Mouse (Mus musculus) lung, adult 2 months (tissue): ENCODE results near the gene Ndufb2. TPM values are rescaled to one million over a fixed set of nuclear protein-coding genes. Genes with fewer than 3 reads are reported as not detected.

Source experiments
- DNase-seq: peaks from one replicate; pipeline ENCODE4 v3.0.0; 2022
- H3K4me1 ChIP-seq: fragments of 200-500 bp; 2 replicates; pipeline ENCODE4 v1.6.1; 2011; ENCODE audit warnings: low read length; ENCODE audit not compliant: control insufficient read depth, insufficient read depth
- H3K4me3 ChIP-seq: fragments of 200-500 bp; replicated peaks from 2 replicates; pipeline ENCODE3; 2011; ENCODE audit warnings: low read depth, mild to moderate bottlenecking, control low read depth, low read length; ENCODE audit errors: extremely low read depth
- CTCF ChIP-seq: fragments of 200-500 bp; IDR thresholded peaks from 2 replicates; pipeline ENCODE4 v1.5.1; 2011; ENCODE audit warnings: mild to moderate bottlenecking, low read length, control low read depth; ENCODE audit not compliant: insufficient read depth
- POLR2A ChIP-seq: fragments of 200-500 bp; IDR thresholded peaks from 2 replicates; pipeline ENCODE4 v1.6.1; 2011; ENCODE audit warnings: low read depth, mild to moderate bottlenecking, control low read depth, low read length, borderline replicate concordance; ENCODE audit errors: extremely low read depth
- WGBS: fragments of 180-500 bp; shearing (Covaris S2); methylation state at CpG from one replicate; pipeline ENCODE4 v1.1.7; 2018; 5-methylcytosine and 5-hydroxymethylcytosine counted together
- polyA plus RNA-seq: library from polyadenylated mRNA; depleted of rRNA; stranded (reverse); fragments of >200 nt; gene quantifications from 2 replicates; pipeline ENCODE4 v1.2.3, GENCODE M21; 2012; rRNA removed

The Ndufb2 gene
- polyA plus RNA-seq = 162 and 200 TPM in 2 replicates

DNA sequence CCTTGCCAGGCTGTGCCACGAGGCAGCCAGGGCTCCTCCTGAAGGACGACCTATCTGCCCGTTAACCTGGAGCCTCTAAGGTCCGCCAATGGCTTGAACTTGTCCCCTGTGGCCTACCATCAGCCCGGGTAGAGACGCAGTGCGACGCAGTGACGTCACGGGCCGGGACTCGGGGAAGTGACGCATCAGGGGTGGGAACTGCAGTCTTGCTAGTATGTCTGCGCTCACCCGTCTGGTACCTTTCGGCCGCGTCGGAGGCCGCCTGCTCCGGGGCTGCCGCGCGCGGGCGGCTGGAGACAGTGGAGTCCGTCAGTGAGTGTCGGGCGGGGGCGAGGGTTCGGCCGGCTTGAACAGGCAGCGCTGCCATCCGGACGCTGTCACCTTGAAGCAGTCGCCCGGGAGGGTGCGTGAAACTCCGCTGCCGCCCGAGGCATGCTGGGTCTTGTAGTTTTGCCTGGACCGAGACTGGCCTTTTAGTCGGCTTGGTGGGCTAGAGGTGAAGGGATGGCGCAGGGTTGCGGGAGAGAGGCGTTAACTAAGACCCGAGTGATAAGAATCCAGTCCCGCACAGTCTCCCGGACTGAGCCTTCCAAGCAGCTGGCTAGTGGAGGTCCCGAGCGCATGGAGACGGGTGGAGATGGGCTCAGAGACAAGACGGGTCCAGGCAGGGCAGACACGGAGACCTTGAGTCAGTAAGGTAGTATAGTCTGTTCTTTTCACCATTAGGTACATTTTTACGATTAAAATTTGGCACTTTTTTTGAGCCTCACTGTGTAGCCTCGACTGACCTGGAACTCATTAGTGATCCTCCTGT is at the start of gene Ndufb2:
TSS of gene Ndufb2 (plus strand) at position 174 of the 814 bp plus-strand sequence.
- TF ChIP-seq CTCF (no peak), POLR2A (peak; percentile 92)
- WGBS = under 1% methylated on average over 56 of the region's 56 CpGs
- DNase-seq = peak; percentile 97
- H3K4me3 ChIP-seq = peak within 1 kb of the TSS; percentile 66
- no peaks in the 10 kb centered on the region for H3K4me1 ChIP-seq

DNA sequence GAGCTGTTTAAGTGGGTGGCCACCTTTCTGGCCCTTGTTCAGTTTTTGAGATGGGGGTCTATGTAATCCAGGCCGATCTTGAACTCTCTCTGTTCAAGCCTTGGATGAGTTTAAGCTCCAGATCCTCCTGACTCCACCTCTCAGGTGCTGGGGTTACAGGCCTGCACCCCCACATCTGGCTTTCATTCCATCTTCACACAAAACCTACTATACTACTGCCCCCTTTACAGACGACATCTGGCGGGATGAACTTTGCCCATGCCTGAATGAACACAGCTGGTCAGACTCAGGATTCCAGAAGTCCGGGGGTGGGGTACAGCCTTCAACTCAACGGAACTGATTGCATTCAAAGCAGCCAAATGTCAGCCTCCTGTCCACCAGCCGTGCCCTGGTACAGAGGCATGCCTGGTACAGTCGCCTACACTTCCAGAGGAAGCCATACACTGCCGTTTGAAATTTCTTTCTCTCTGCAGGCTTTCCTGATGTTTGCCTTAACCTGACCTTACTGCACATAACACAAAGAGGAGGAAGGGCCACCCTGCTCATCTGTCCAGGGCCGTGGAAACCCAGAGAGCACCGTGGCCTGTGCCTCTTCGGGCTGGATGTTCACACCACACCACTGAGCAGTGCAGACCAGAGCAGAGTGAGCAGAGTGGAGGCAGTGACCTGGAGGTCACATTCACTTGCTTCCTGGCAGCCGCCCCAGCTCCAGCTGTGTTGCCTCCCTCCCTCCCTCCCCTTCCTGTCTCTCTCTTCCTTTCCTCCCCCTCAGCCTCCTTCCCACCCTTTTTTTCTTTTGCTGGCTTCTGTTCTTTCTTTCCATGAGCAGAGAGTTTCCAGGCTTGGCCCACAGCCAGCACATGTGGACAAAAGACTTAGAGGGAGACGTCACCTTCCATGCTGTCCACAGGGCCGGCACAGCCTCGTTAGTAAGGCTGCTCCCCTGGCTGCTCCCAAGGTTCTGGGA is 49.5 kb upstream of the Ndufb2 start:
- Histone ChIP-seq H3K4me3 (no peak overlapping the region), H3K4me1 (peaks cover 8% of the 10 kb centered on the region)
- WGBS = 30% methylated on average over 15 of the region's 15 CpGs
- peak; percentile 43 for DNase-seq
- no peak for TF ChIP-seq POLR2A
- no peak for TF ChIP-seq CTCF

DNA sequence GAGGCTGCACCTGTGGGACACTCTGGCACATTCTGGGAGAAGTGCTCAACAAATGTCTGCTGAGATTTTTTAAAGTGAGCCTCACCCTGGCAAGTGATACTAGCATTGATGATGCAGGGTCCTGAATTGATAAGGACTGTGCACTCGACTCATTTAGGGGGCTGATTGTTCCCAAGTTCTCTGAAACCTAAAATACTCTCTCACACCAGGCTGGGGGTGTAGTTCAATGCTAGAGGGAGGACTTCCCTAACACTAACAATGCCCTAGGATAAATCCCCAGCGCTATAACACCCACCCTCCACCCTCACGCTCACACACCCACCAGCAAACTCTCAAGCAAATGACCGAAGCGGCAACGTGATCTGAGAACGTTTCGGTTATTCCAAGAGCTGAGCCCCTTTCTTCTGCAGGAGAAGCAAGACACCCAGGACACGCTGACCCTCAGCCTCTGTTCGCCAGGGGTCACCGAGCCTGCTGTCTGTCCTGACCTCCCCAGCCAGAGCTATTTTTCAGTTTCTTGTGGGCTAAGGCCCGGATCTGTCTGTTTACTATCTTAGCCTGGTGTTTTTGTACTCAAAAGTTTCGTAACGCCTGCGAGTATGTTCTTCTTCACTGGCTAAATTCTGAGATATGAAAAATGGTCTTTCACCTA is 48.5 kb upstream of the Ndufb2 start:
- H3K4me3 ChIP-seq = no peak overlapping the region
- TF ChIP-seq CTCF (no peak), POLR2A (no peak)
- WGBS = 68% methylated on average over 15 of the region's 15 CpGs
- H3K4me1 ChIP-seq = peaks cover 8% of the 10 kb centered on the region
- no peak for DNase-seq

DNA sequence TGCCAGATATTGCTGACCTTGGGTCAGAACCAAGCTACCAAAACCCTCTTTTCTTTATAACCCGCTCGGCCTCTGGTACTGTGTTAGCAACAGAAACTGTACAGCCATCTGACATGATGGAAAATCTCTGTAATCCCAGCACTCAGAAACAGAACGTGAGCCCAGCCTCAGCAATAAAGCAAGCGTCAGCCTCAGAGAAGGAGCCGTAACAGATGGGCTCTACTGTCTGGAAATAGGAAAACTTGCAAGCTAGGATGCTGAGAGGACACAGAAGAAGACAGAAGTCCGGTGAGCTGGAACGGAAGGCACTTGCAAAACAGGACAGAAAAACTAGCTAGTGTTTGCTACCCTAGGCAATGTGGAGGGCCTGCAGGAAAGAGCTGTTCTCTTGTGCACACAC is 46.9 kb upstream of the Ndufb2 start:
- no peak for DNase-seq
- no peak overlapping the region for H3K4me3 ChIP-seq
- TF ChIP-seq CTCF (no peak), POLR2A (no peak)
- peaks cover 3% of the 10 kb centered on the region; the same call in 1 of the 2 replicates for H3K4me1 ChIP-seq
- WGBS = 85% methylated on average over 7 of the region's 7 CpGs

GRCm38 (mm10) chr6:39548030-39548429 is 44.3 kb upstream of the Ndufb2 start:
- TF ChIP-seq POLR2A (no peak), CTCF (no peak)
- no peak for DNase-seq
- Histone ChIP-seq H3K4me1 (peaks cover 1% of the 10 kb centered on the region; the same call in 1 of the 2 replicates), H3K4me3 (no peak overlapping the region)
- WGBS = 66% methylated on average over 5 of the region's 5 CpGs

DNA sequence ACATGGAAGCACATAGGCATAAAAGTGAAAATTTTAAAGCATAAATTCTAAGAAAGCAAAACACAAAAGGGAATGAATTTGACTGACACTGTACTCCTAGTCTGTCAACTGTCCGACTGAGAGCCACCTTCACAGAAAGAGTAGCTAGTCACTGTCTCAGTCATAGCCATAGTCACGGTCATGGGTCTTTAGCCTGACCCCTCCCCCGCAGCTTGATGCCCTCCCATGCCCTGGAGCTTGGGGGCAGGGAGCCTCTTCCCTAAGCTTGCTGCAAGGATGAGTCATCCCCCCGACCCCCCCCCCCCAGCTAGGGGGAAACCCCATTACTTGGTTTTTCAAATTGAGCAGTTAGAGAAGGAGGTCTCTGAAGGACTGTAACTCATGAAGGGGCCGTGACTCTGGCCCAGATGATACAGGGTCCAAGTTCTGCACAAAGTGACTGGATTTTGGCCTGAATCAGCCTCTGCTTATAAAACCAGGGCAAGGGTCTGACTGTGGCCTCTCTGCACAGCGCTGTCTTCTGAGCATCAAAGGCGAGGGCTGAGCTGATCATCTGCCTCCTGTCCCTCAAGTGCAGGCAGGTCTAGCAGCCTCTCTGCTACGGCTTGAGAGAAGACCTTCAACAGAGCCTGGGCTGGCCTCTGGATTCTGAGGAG is 40.3 kb upstream of the Ndufb2 start:
- H3K4me1 ChIP-seq = no peaks in the 10 kb centered on the region
- no peak overlapping the region for H3K4me3 ChIP-seq
- TF ChIP-seq POLR2A = no peak
- no peak for TF ChIP-seq CTCF
- WGBS = 58% methylated on average over 8 of the region's 8 CpGs
- DNase-seq = no peak

DNA sequence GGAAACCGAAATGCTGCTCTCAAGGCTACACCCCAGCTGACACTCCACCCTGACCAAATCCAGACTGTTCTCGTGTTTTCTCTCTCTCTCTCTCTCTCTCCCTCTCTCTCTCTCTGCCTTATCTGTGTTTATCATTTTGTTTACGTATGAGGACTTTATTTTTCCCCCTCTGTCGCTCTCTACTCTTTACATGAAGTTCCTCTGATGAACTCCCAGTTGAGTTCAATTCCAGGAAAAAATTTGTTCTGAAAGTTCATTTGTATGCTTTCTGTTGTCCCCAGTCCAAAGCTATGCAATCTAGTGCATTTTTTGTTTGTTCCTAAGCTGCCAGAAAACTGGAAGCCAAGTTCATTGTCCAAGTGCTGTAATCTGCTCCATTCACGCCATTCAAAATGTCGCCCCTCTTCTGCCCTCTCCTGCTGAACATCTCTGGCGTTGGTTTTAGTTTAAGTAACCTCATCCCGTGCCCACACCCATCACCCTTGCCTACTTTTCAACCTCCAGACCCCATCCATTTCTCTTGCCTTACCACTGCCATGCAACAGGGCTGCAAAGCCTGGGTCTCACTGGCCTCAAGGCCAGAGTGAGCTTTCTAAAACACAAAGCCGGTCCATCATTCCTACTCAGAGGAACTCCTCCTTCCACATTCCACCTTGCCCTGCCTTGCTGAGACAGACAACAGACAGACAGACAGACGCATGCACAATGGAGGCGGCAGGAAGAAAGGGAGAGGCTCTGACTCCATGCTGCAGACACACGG is 37.3 kb upstream of the Ndufb2 start:
- TF ChIP-seq CTCF (no peak), POLR2A (no peak)
- 59% methylated on average over 12 of the region's 12 CpGs for WGBS
- Histone ChIP-seq H3K4me3 (no peak overlapping the region), H3K4me1 (no peaks in the 10 kb centered on the region)
- DNase-seq = no peak

DNA sequence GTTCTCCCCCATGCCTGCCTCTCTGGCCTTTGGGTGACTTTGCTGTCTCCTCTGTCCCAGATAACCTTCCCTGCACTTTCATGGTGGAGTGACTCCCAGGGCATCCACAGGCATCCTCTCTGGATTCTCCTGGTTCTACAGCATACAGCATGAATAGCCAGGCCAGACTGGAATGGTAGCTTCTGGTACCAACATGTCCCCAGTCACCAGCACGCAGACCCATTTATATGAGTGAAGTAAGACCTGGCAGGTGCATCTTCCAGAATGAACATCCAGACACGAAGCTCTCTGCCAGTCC is 36.8 kb upstream of the Ndufb2 start:
- no peak for DNase-seq
- TF ChIP-seq POLR2A (no peak), CTCF (no peak)
- WGBS = 78% methylated on average over 2 of the region's 2 CpGs
- H3K4me1 ChIP-seq = no peaks in the 10 kb centered on the region
- no peak overlapping the region for H3K4me3 ChIP-seq
